Mouse (Mus musculus): ENCODE results near the gene Nlrp14.
"Not testable (repeated sequence)": the region's sequence is repeated elsewhere in the genome, so short reads cannot be mapped to it uniquely, and the experiment has no call there.

Nlrp14 gene

DNA sequence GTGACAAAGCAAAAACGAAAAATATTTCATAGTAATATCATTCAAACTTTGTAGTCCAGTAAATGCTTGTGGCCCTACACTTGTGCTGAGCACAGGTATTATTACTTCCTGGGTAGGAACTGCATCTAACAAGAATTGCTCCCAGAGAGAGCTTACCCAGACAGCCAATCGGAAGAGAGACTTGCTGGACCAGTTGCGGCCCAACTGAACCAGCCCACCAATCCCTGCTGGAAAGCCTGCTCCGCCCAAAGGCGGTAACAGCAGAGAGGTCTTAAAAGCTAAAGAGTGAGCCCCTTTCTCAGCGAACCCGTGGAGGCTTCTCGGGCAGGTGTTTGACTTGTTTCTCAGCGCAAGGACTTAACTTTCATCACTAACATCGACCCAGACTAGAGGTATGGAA is at the start of gene Nlrp14:
Gene Nlrp14 (plus strand): TSS at position 301 of the 400 bp plus-strand sequence.
- DNase-seq (ENCODE audit: inconsistent age in 2 of 2, low spot score in 1 of 2), result no peak

GRCm38 (mm10) chr7:107130983-107131382 is 35.8 kb upstream of the Nlrp14 start, which contains the start of gene Olfr715:
Gene Olfr715, minus strand, starts transcription at chr7:107131083.
- DNase-seq (ENCODE audit: inconsistent age in 2 of 2, low spot score in 1 of 2), result not testable (repeated sequence)

- not testable (repeated sequence) for DNase-seq (ENCODE audit: inconsistent age in 2 of 2, low spot score in 1 of 2)
Observed at GRCm38 (mm10) chr7:107138027-107138426, 28.8 kb upstream of the Nlrp14 start, which contains the start of gene Olfr716. Gene Olfr716, plus strand, starts transcription at chr7:107138327.

DNA sequence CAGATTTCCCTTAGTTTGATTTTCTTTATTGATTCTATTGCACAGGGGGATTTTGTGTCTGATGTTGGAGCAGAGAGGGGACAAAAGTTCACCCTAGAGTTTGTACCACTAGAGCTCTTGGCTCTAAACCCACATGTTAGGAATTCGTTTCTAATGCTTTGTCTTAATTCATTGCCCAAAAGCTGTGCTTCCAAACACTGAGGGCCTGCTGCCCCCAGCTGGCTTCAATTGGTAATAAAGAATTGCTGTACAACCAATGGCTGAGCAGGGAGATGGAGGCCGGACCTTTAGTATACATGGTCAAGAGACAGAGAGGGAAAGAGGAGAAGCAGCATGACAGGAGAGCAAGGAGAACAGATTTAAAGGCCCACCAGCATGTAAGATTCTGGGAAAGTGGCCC is 13.6 kb downstream of the Nlrp14 start:
- DNase-seq (ENCODE audit: inconsistent age in 2 of 2, low spot score in 1 of 2), result no peak

DNA sequence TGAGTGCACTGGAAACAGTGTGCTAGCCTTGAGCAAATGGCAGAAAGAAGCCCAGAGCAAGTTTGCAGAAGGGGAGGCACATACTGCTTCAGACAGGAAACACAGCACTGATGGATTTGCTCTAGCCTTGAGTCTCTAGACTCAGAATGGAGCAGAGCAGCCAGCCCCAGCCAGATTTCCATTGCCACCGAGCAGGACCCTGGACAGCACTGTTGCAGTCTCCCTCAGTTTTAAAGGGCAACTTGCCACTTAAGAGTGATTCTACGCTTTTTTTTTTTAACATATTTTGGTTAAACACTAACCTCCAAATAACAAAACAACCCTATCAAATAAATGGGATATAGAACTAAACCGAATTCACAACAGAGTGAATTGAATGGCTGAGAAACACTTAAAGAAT is 35.0 kb downstream of the Nlrp14 start:
- peak in 1 of 2 experiments; percentile 21 for DNase-seq (ENCODE audit: inconsistent age in 2 of 2, low spot score in 1 of 2)

GRCm38 (mm10) chr7:107207843-107208242 is 41.1 kb downstream of the Nlrp14 start:
- DNase-seq (ENCODE audit: inconsistent age in 2 of 2, low spot score in 1 of 2), result no peak

GRCm38 (mm10) chr7:107209204-107209860 is 42.5 kb downstream of the Nlrp14 start, which contains the start of gene Rbmxl2:
Gene Rbmxl2, plus strand, starts transcription at chr7:107209445.
- DNase-seq (ENCODE audit: inconsistent age in 2 of 2, low spot score in 1 of 2), result no peak

GRCm38 (mm10) chr7:107210126-107210576 is 43.4 kb downstream of the Nlrp14 start:
- DNase-seq (ENCODE audit: inconsistent age in 2 of 2, low spot score in 1 of 2), result peak in 1 of 2 experiments; percentile 21

- peak in 1 of 2 experiments; percentile 49 for DNase-seq (ENCODE audit: inconsistent age in 2 of 2, low spot score in 1 of 2)
Observed at GRCm38 (mm10) chr7:107215723-107216122, 48.9 kb downstream of the Nlrp14 start.

GRCm38 (mm10) chr7:107216845-107217244 is 50.1 kb downstream of the Nlrp14 start:
- no peak for DNase-seq (ENCODE audit: inconsistent age in 2 of 2, low spot score in 1 of 2)

- DNase-seq (ENCODE audit: inconsistent age in 2 of 2, low spot score in 1 of 2), result peak in 1 of 2 experiments; percentile 26
Observed at GRCm38 (mm10) chr7:107236854-107237253, 70.1 kb downstream of the Nlrp14 start.

DNA sequence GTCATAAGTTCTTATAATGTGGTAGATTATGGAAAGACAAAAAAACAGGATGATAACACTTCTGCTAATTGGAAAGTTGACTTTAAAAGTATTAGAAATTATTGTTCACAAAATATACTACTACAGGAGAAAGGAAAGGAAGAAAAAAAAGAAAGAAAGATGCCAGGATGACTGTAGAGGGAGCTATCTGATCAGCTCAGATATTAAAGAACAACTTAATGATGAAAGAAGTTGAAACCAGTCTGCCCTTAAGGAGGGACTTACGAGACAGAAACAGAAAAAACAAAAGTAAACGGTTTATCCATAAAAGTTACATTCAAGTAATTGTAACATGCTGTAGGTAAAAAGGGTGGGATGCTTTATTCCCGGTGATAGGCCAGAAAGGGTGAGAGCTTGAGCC is 70.7 kb downstream of the Nlrp14 start:
- no peak for DNase-seq (ENCODE audit: inconsistent age in 2 of 2, low spot score in 1 of 2)

GRCm38 (mm10) chr7:107241371-107241883 is 74.6 kb downstream of the Nlrp14 start:
- DNase-seq (ENCODE audit: inconsistent age in 2 of 2, low spot score in 1 of 2), result no peak
